Mouse (Mus musculus): ENCODE results near the gene Hist1h4k. TPM values are rescaled to one million over a fixed set of nuclear protein-coding genes. Genes with fewer than 3 reads are reported as not detected.
"Not testable (repeated sequence)": the region's sequence is repeated elsewhere in the genome, so short reads cannot be mapped to it uniquely, and the experiment has no call there.

The Hist1h4k gene
- 0.84 and 0.89 TPM in 2 replicates for polyA plus RNA-seq (2015; fragmentation: Nextera tagmentation; extraction: Ambion mirVana)

DNA sequence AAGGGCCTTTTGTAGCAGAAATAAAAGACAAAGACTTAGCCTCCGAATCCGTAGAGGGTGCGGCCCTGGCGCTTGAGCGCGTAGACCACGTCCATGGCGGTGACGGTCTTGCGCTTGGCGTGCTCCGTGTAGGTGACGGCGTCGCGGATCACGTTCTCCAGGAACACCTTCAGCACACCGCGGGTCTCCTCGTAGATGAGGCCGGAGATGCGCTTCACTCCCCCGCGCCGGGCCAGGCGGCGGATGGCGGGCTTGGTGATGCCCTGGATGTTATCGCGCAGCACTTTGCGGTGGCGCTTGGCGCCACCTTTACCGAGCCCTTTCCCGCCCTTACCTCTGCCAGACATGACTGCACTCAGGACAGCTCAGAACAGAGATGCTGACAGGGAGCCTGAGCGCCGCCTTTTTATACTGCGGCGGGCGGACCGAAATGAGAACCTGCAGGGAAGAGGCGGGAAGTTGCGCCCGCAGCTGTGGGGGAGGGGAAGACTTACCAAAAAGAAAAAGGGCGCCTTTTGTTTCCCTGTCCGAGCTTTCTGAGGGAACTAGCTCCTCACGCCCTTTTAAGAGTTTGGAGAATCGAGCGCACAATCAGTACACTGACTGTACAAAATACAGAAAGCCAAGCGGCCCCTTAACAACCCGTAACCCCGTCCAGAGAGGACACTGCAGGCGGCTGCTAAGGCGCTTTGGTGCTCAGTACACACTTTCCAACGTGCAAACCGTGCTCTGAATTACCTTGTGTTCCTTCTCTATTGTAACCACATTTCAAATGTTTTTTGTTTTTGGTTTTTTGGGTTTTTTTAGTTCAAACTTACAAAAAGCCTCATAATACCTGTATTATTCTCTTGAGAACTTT lies at the start of gene Hist1h4k:
Gene Hist1h4k, minus strand, starts transcription at position 347 of the 859 bp plus-strand sequence.
- DNase-seq (ENCODE audit: low spot score) = peak; percentile 84
- WGBS = under 1% methylated on average over 37 of the region's 56 CpGs

DNA sequence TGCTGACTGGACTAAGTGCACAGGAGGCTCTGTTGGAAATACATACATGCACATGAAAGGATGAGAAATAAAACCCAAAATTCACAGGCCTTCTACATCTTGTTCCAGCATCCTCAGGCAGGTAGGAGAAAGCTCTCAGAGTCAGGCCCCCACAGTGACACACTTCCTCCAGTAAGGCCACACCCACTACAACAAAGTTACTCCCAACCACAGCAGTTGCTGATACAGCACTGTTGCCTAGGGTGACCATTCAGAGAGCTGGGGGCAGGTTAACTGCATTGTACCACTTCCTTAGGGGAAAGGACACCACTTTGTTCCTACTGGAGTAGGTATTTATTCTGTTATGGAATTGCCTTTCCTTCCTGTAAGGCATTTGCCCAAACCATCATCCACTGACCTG lies 46.9 kb upstream of the Hist1h4k start:
- H3K9me3 ChIP-seq (ENCODE audit: low read length); H3K4me3 ChIP-seq (ENCODE audit: low read depth, low read length); H3K4me2 ChIP-seq (replicated peaks; ENCODE audit: low read depth, low read length); ATAC-seq; H3K36me3 ChIP-seq (ENCODE audit: insufficient read depth, low read length); H3K27ac ChIP-seq (ENCODE audit: low read length); DNase-seq (ENCODE audit: low spot score); H3K9ac ChIP-seq (replicated peaks; ENCODE audit: low read depth); H3K4me1 ChIP-seq (ENCODE audit: insufficient read depth, low read depth, low read length); H3K27me3 ChIP-seq (replicated peaks; ENCODE audit: insufficient read depth, low read length): not testable (repeated sequence)

More for the DNA sequence above, at the start of gene Hist1h4k:
- TF ChIP-seq EP300 (IDR thresholded peaks at IDR 0.05) = peak; percentile 59
- ATAC-seq = peak; percentile 65
- peak within 1 kb of the TSS; percentile 39 for H3K4me3 ChIP-seq (ENCODE audit: low read depth, low read length)
- not testable (repeated sequence) for H3K4me1 ChIP-seq (ENCODE audit: insufficient read depth, low read depth, low read length); H3K9me3 ChIP-seq (ENCODE audit: low read length); H3K36me3 ChIP-seq (ENCODE audit: insufficient read depth, low read length); H3K27me3 ChIP-seq (replicated peaks; ENCODE audit: insufficient read depth, low read length)
- peak within 1 kb of the TSS; percentile 47; the same call in 1 of the 2 replicates for H3K27ac ChIP-seq (ENCODE audit: low read length)
- peak within 1 kb of the TSS; percentile 32; the same call in 1 of the 2 replicates for H3K9ac ChIP-seq (replicated peaks; ENCODE audit: low read depth)
- H3K4me2 ChIP-seq (replicated peaks; ENCODE audit: low read depth, low read length) = peak within 1 kb of the TSS; percentile 56

DNA sequence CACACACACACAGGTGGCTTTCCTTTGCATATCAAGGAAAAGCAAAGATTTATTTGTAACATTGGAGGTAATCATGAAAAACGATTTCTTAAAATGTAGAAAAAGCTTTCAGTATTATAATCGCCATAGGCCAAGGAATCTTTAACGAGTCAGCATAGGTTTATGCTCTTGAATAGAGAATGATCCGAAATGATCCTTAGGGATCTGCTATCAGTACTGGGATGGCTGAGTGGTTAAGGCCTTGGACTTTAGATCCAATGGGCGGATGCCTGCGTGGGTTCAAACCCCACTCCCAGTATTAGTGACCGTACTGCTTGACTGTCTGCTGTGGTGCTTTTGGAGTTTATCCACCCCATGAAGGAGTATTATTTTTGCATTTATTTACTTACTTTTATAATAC lies 45.3 kb upstream of the Hist1h4k start:
- Histone ChIP-seq H3K4me2 (replicated peaks; ENCODE audit: low read depth, low read length) (no peak overlapping the region), H3K9me3 (ENCODE audit: low read length) (no peaks in the 10 kb centered on the region), H3K27ac (ENCODE audit: low read length) (no peak overlapping the region), H3K9ac (replicated peaks; ENCODE audit: low read depth) (no peak overlapping the region), H3K4me3 (ENCODE audit: low read depth, low read length) (no peak overlapping the region), H3K4me1 (ENCODE audit: insufficient read depth, low read depth, low read length) (no peaks in the 10 kb centered on the region), H3K27me3 (replicated peaks; ENCODE audit: insufficient read depth, low read length) (no peaks in the 10 kb centered on the region), H3K36me3 (ENCODE audit: insufficient read depth, low read length) (no peaks in the 10 kb centered on the region)
- ATAC-seq = no peak
- WGBS = 91% methylated on average over 7 of the region's 7 CpGs
- TF ChIP-seq EP300 (IDR thresholded peaks at IDR 0.05) (no peak), CTCF (IDR thresholded peaks at IDR 0.05) (no peak)
- no peak for DNase-seq (ENCODE audit: low spot score)

DNA sequence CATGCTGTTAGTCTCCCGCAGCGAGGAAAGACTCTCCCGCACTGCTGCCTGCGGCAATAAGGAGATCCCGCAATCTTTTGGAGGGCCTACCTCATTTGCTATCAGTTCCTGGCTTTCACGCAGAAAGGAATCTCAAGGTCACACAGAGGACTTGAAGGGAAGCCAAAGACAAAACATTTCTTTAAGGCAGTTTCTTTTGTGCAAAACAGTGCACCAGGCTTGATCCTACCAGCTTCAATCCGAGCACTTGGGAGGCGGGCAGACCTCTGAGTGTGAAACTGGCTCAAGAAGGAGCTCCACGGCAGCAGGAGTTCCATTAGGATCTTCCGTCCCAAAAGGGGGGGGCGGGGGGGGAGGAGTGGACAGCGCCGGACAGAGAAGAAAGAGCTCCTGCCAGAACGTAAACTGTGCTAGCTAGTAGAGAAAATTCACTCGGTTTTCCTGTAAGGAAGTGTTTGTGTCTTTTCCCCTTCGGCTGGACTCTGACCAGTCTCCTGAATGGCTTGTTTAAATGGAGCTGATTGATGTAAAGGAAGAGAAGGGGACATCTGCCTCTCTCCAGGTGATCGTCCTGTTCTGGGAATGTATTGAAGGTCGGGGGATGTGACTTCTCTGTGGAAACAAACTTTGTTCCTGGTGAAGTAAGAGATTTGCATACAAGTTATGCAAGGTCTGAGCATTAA lies 40.4 kb upstream of the Hist1h4k start:
- 9% methylated on average over 17 of the region's 18 CpGs for WGBS
- H3K27ac ChIP-seq (ENCODE audit: low read length) = no peak overlapping the region

DNA sequence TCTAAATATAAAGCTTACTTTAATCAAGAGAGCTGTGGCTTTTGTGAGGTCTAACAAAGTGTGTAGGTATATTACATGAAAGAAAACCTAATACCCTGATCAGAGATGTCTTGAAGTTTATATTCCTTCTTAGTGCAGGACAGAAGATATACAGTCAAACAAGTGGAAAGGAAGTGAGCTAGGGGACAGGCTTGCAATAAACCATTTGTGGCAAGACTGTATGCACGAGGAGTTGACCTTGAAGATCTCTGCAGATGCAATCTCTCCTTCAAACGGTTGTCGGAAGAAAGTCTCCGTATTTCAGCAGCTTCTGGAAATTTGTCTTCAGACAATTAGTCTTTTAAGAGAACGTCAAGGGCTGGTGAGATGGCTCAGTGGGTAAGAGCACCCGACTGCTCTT lies 39.6 kb upstream of the Hist1h4k start:
- no peak overlapping the region for H3K27ac ChIP-seq (ENCODE audit: low read length)
- H3K4me3 ChIP-seq (ENCODE audit: low read depth, low read length) = no peak overlapping the region
- no peaks in the 10 kb centered on the region for H3K36me3 ChIP-seq (ENCODE audit: insufficient read depth, low read length)
- no peaks in the 10 kb centered on the region for H3K4me1 ChIP-seq (ENCODE audit: insufficient read depth, low read depth, low read length)
- TF ChIP-seq EP300 (IDR thresholded peaks at IDR 0.05) = no peak
- TF ChIP-seq CTCF (IDR thresholded peaks at IDR 0.05) = no peak
- no peak overlapping the region for H3K4me2 ChIP-seq (replicated peaks; ENCODE audit: low read depth, low read length)
- no peaks in the 10 kb centered on the region for H3K9me3 ChIP-seq (ENCODE audit: low read length)
- ATAC-seq (no peak), DNase-seq (ENCODE audit: low spot score) (peak; percentile 3)
- H3K27me3 ChIP-seq (replicated peaks; ENCODE audit: insufficient read depth, low read length) = no peaks in the 10 kb centered on the region
- 45% methylated on average over 6 of the region's 6 CpGs for WGBS
- H3K9ac ChIP-seq (replicated peaks; ENCODE audit: low read depth) = no peak overlapping the region

More for the DNA sequence above, 40.4 kb upstream of the Hist1h4k start:
- no peak for TF ChIP-seq EP300 (IDR thresholded peaks at IDR 0.05)
- DNase-seq (ENCODE audit: low spot score) = peak; percentile 15
- H3K4me3 ChIP-seq (ENCODE audit: low read depth, low read length) = peak overlapping the region; percentile 19
- no peaks in the 10 kb centered on the region for H3K9me3 ChIP-seq (ENCODE audit: low read length)
- no peaks in the 10 kb centered on the region for H3K4me1 ChIP-seq (ENCODE audit: insufficient read depth, low read depth, low read length)
- H3K4me2 ChIP-seq (replicated peaks; ENCODE audit: low read depth, low read length) = peak overlapping the region; percentile 52
- no peaks in the 10 kb centered on the region for H3K27me3 ChIP-seq (replicated peaks; ENCODE audit: insufficient read depth, low read length)
- no peak overlapping the region for H3K9ac ChIP-seq (replicated peaks; ENCODE audit: low read depth)
- H3K36me3 ChIP-seq (ENCODE audit: insufficient read depth, low read length) = no peaks in the 10 kb centered on the region
- no peak for ATAC-seq

DNA sequence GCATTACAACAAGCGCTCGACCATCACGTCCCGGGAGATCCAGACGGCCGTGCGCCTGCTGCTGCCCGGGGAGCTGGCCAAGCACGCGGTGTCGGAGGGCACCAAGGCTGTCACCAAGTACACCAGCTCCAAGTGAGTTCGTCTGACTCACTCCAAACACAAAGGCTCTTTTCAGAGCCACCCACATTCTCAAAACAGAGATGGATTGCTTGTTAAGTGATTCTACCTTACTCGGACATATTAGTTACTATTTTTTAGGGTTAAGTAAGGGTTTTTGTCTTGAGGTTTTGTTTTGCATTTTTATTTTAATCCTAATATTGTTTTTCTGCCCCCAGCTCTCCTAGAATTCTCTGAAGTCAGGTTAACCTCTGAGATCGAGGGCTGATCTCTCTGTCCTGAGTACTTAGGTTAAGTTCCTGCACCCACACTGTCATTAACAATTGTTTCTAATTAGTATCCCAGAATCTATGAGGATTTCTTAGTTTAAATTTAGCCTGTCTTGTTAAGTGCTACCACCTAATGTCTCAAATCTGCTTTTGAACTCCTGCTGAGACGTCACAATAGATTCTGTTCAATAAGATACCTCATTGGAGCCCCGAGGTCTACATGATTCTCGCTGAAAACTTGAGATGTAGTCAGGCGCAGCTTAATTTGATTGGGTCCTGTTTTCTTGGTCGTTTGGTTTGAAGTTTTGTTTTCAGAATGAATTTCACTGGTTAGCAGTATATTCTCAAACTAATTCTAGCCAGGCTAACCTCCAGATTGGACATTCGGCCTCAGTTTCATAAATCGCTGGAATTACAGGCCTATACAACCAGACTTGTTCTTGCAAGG lies 37.7 kb upstream of the Hist1h4k start:
- DNase-seq (ENCODE audit: low spot score) (peak; percentile 27), ATAC-seq (peak; percentile 24)
- H3K9me3 ChIP-seq (ENCODE audit: low read length) = no peaks in the 10 kb centered on the region
- no peaks in the 10 kb centered on the region for H3K36me3 ChIP-seq (ENCODE audit: insufficient read depth, low read length)
- peak overlapping the region; percentile 47; the same call in 1 of the 2 replicates for H3K4me2 ChIP-seq (replicated peaks; ENCODE audit: low read depth, low read length)
- no peaks in the 10 kb centered on the region for H3K27me3 ChIP-seq (replicated peaks; ENCODE audit: insufficient read depth, low read length)
- H3K27ac ChIP-seq (ENCODE audit: low read length) = no peak overlapping the region
- TF ChIP-seq EP300 (IDR thresholded peaks at IDR 0.05) (no peak), CTCF (IDR thresholded peaks at IDR 0.05) (no peak)
- 27% methylated on average over 13 of the region's 21 CpGs for WGBS
- no peak overlapping the region for H3K9ac ChIP-seq (replicated peaks; ENCODE audit: low read depth)
- no peaks in the 10 kb centered on the region for H3K4me1 ChIP-seq (ENCODE audit: insufficient read depth, low read depth, low read length)
- peak overlapping the region; percentile 33; the same call in 1 of the 2 replicates for H3K4me3 ChIP-seq (ENCODE audit: low read depth, low read length)
